Mouse (Mus musculus) hindbrain, embryonic 14.5 days (tissue): ENCODE data around the gene Cldn10. TPM values are rescaled to one million over a fixed set of nuclear protein-coding genes. Genes with fewer than 3 reads are reported as not detected.
"Not testable (repeated sequence)": the region's sequence is repeated elsewhere in the genome, so short reads cannot be mapped to it uniquely, and the experiment has no call there.

Experiments used
- ATAC-seq: fragments of 200-750 bp; cut with Nextera tagmentation; 2 replicates; pipeline ENCODE4 v1.8.0; 2017; ENCODE audit warnings: moderate number of reproducible peaks, mild to moderate bottlenecking, moderate TSS enrichment, moderate library complexity; ENCODE audit not compliant: low FRiP score
- DNase-seq: peaks from one replicate; pipeline ENCODE4 v3.0.0-alpha.2; 2015; ENCODE audit warnings: low spot score
- H3K27ac ChIP-seq: fragments of 300-500 bp; sonication (generic); 2 replicates; pipeline ENCODE4 v1.5.1; 2014; ENCODE audit warnings: mild to moderate bottlenecking, moderate library complexity
- H3K27me3 ChIP-seq: fragments of 300-500 bp; sonication (generic); 2 replicates; pipeline ENCODE4 v1.6.1; 2014; ENCODE audit warnings: mild to moderate bottlenecking, low read length, mixed read lengths; ENCODE audit not compliant: control insufficient read depth, insufficient read depth
- H3K36me3 ChIP-seq: fragments of 300-500 bp; sonication (generic); replicated peaks from 2 replicates; pipeline ENCODE4 v1.6.1; 2014; ENCODE audit not compliant: control insufficient read depth, insufficient read depth
- H3K4me1 ChIP-seq: fragments of 300-500 bp; sonication (generic); replicated peaks from 2 replicates; pipeline ENCODE4 v1.6.1; 2014; ENCODE audit warnings: antibody characterized with exemption, low read length, mixed read lengths; ENCODE audit not compliant: control insufficient read depth, insufficient read depth
- H3K4me2 ChIP-seq: fragments of 300-500 bp; sonication (generic); replicated peaks from 2 replicates; pipeline ENCODE4 v1.6.1; 2014; ENCODE audit warnings: mild to moderate bottlenecking, moderate library complexity
- H3K4me3 ChIP-seq: fragments of 300-500 bp; sonication (generic); replicated peaks from 2 replicates; pipeline ENCODE4 v1.5.1; 2014; ENCODE audit warnings: mild to moderate bottlenecking, low read length
- H3K9ac ChIP-seq: fragments of 300-500 bp; sonication (generic); 2 replicates; pipeline ENCODE4 v1.6.1; 2014
- H3K9me3 ChIP-seq: fragments of 300-500 bp; sonication (generic); 2 replicates; pipeline ENCODE4 v1.6.1; 2016; ENCODE audit warnings: low read length; ENCODE audit not compliant: control insufficient read depth
- WGBS: fragments of 180-500 bp; shearing (Covaris S2); extraction: QIAGEN DNeasy Blood & Tissue Kit; methylation state at CpG from one replicate; pipeline ENCODE4 v1.1.7; 2014; 5-methylcytosine and 5-hydroxymethylcytosine counted together
- polyA plus RNA-seq: library from polyadenylated mRNA; unstranded; fragments of >200 nt; fragmentation: Nextera tagmentation; extraction: Ambion mirVana; gene quantifications from 2 replicates; pipeline ENCODE4 v1.2.1, GENCODE M21; 2014

The Cldn10 gene
- polyA plus RNA-seq, 1 experiment from 2014 or later, result 1.7 TPM

- H3K9ac ChIP-seq, H3K36me3 ChIP-seq, H3K27ac ChIP-seq, H3K4me3 ChIP-seq, DNase-seq, H3K4me2 ChIP-seq, H3K27me3 ChIP-seq, ATAC-seq, H3K9me3 ChIP-seq, H3K4me1 ChIP-seq: not testable (repeated sequence)
- 94% methylated on average over 13 of the region's 13 CpGs for WGBS
Observed at GRCm38 (mm10) chr14:118763362-118763761, 24.3 kb upstream of the Cldn10 start.

GRCm38 (mm10) chr14:118763917-118764495, 23.7 kb upstream of the Cldn10 start:
- DNase-seq, result no peak
- 0 out of 2 replicates have a peak, but pooled peaks cover 4% of the 10 kb centered on the region for H3K27me3 ChIP-seq
- no peak for ATAC-seq
- 89% methylated on average over 9 of the region's 9 CpGs for WGBS
- no peak overlapping the region for H3K27ac ChIP-seq
- H3K36me3 ChIP-seq, result no peaks in the 10 kb centered on the region
- no peak overlapping the region for H3K4me2 ChIP-seq
- no peaks in the 10 kb centered on the region for H3K9me3 ChIP-seq
- no peak overlapping the region for H3K9ac ChIP-seq
- no peaks in the 10 kb centered on the region for H3K4me1 ChIP-seq
- H3K4me3 ChIP-seq, result no peak overlapping the region

GRCm38 (mm10) chr14:118765306-118765705, 22.4 kb upstream of the Cldn10 start:
- Histone ChIP-seq H3K9ac (no peak overlapping the region), H3K4me3 (no peak overlapping the region), H3K27ac (no peak overlapping the region), H3K27me3 (0 out of 2 replicates have a peak, but pooled peaks cover 4% of the 10 kb centered on the region), H3K36me3 (no peaks in the 10 kb centered on the region), H3K4me2 (no peak overlapping the region), H3K9me3 (no peaks in the 10 kb centered on the region), H3K4me1 (no peaks in the 10 kb centered on the region)
- ATAC-seq (no peak), DNase-seq (no peak)
- 78% methylated on average over 7 of the region's 7 CpGs for WGBS

DNA sequence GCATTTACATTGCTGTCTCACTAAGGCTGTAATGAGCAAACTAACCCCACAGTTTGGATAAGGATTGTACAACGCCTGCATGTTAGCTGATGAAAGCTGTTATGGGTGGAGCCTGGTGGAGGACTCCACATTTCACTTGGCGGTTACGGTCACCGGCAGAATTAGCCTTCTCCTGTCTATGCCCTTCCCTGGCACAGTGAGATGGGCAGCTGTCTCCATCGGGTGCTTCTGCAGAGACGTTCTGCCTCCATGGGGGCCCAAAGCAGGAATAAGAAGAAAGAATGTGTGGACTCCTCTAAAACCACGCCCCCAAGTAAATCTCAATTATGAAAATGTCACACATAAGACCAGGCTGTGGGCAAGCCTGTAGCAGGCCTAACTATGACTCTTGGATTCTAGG, 21.8 kb upstream of the Cldn10 start:
- no peak for ATAC-seq
- Histone ChIP-seq H3K9me3 (no peaks in the 10 kb centered on the region), H3K36me3 (no peaks in the 10 kb centered on the region), H3K27ac (no peak overlapping the region), H3K4me1 (no peaks in the 10 kb centered on the region), H3K4me3 (no peak overlapping the region), H3K4me2 (no peak overlapping the region), H3K9ac (no peak overlapping the region), H3K27me3 (0 out of 2 replicates have a peak, but pooled peaks cover 4% of the 10 kb centered on the region)
- DNase-seq, result no peak
- WGBS, result 77% methylated on average over 7 of the region's 7 CpGs

- Histone ChIP-seq H3K9me3 (no peaks in the 10 kb centered on the region), H3K27me3 (0 out of 2 replicates have a peak, but pooled peaks cover 4% of the 10 kb centered on the region), H3K36me3 (no peaks in the 10 kb centered on the region), H3K27ac (no peak overlapping the region), H3K4me3 (no peak overlapping the region), H3K4me1 (no peaks in the 10 kb centered on the region), H3K9ac (no peak overlapping the region), H3K4me2 (no peak overlapping the region)
- ATAC-seq (no peak), DNase-seq (no peak)
- WGBS, result 85% methylated on average over 5 of the region's 5 CpGs
Observed at GRCm38 (mm10) chr14:118766368-118766767, 21.3 kb upstream of the Cldn10 start.

DNA sequence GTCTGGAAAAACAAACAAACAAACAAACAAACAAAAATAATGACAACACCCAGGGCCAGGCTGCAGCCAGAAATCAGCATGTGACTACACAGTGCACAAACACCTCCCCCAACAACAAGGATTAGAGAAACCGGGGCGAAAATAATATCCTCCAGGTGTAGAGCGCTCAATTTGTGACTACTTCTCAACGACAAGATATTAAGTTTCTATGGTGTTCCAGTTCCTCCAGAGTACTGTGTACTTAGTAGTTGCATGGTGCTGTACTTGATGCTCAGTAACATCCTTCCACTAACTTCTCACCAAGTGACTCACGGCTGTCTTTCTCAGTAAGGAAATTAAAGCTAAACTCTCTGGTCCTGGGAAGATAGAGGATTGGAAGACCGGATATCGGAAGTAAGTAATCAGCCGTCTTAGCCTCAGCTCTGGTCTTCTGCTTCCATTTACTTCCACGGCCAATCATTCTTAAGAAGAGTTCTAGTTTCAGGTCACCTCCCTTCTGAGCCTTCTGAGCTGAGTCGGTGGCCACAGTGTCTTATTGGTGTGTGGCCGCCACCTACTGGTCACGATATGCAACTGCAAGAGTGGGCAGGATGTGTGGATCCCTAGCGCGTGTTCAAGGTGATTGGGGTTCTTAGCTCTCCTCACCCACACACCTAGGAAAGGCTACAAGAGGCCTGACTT, 19.9 kb upstream of the Cldn10 start:
- H3K27ac ChIP-seq, result no peak overlapping the region
- H3K36me3 ChIP-seq, result no peaks in the 10 kb centered on the region
- ATAC-seq, result peak; percentile 89
- H3K9ac ChIP-seq, result no peak overlapping the region
- peak; percentile 82 for DNase-seq
- no peak overlapping the region for H3K4me3 ChIP-seq
- WGBS, result 39% methylated on average over 14 of the region's 14 CpGs
- H3K4me1 ChIP-seq, result no peaks in the 10 kb centered on the region
- H3K4me2 ChIP-seq, result no peak overlapping the region
- 0 out of 2 replicates have a peak, but pooled peaks cover 4% of the 10 kb centered on the region for H3K27me3 ChIP-seq
- H3K9me3 ChIP-seq, result no peaks in the 10 kb centered on the region

- 0 out of 2 replicates have a peak, but pooled peaks cover 4% of the 10 kb centered on the region for H3K27me3 ChIP-seq
- no peak overlapping the region for H3K27ac ChIP-seq
- no peak for ATAC-seq
- H3K9ac ChIP-seq, result no peak overlapping the region
- WGBS, result 50% methylated on average over 17 of the region's 17 CpGs
- H3K9me3 ChIP-seq, result no peaks in the 10 kb centered on the region
- DNase-seq, result no peak
- no peaks in the 10 kb centered on the region for H3K36me3 ChIP-seq
- no peak overlapping the region for H3K4me2 ChIP-seq
- H3K4me1 ChIP-seq, result no peaks in the 10 kb centered on the region
- no peak overlapping the region for H3K4me3 ChIP-seq
Observed at GRCm38 (mm10) chr14:118768354-118768713, 19.4 kb upstream of the Cldn10 start.

DNA sequence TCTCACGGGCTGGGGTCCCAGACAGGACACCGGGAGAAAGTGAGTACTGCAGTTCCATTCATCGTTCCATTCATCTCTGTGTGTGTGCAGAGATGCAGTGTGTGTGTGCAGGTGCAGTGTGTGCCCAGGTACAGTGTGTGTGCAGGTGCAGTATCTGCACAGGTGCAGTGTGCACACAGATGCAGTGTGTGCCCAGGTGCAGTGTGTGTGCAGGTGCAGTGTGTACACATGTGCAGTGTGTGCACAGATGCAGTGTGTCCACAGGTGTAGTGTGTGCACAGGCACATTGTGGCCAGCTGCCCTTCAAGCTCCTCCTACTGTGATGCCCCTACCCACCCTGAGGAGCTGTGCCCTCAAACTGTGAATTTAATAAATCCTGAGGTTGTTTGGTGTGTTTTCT, 14.0 kb upstream of the Cldn10 start:
- DNase-seq (no peak), ATAC-seq (peak; percentile 11; the same call in 1 of the 2 replicates)
- 96% methylated on average over 3 of the region's 3 CpGs for WGBS
- Histone ChIP-seq H3K4me3 (no peak overlapping the region), H3K36me3 (no peaks in the 10 kb centered on the region), H3K27me3 (0 out of 2 replicates have a peak, but pooled peaks cover under 1% of the 10 kb centered on the region), H3K9ac (no peak overlapping the region), H3K4me1 (no peaks in the 10 kb centered on the region), H3K9me3 (no peaks in the 10 kb centered on the region), H3K4me2 (no peak overlapping the region), H3K27ac (no peak overlapping the region)

DNA sequence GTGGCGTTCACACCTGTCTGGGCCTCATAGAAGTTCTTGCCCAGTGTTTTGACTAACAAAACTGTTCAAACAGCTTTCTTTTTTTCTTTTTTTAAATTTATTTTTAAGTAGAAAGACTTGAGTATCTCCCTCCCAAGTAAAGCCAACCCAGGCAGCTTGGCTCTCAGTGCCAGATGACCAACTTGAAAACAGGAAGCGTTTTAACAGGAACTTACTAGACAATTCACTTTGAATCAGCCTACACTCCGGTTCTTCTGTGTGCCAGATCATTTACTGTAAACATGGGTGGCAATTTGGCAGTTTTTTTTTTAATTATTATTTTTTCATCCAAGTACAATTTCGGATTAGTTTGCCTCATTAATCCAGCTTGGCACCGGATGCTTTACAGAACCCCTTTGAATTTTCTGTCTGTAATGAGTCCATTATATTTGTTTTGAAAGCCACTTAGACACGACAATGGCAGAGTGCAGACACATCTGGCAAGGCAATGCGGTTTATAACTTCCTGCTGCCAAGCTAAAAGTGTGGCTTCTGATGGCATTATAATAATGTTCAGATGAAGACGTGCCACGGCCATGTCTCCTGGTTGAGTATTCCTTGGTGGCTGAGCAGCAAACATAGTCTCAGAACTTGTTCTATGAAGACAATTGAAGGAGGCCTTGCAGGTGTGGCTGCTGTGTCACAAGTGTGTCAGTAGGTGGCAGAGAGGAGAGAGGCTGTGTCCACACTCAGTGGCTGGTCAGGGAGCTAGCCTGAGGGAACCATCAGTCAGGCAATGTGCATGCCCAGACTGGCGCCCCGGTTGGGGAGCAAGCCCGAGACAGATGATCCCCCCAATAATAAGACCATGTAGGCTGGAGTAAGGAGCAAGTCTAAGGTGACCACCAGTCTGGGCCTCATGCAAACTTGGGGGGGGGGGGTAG, 12.9 kb upstream of the Cldn10 start:
- Histone ChIP-seq H3K9me3 (no peaks in the 10 kb centered on the region), H3K4me1 (no peaks in the 10 kb centered on the region), H3K4me3 (no peak overlapping the region), H3K36me3 (no peaks in the 10 kb centered on the region), H3K4me2 (no peak overlapping the region), H3K27me3 (no peaks in the 10 kb centered on the region), H3K27ac (no peak overlapping the region), H3K9ac (no peak overlapping the region)
- ATAC-seq, result no peak
- WGBS, result 84% methylated on average over 12 of the region's 12 CpGs
- no peak for DNase-seq
